Mouse (Mus musculus): ENCODE results near the gene Lin37.

DNA sequence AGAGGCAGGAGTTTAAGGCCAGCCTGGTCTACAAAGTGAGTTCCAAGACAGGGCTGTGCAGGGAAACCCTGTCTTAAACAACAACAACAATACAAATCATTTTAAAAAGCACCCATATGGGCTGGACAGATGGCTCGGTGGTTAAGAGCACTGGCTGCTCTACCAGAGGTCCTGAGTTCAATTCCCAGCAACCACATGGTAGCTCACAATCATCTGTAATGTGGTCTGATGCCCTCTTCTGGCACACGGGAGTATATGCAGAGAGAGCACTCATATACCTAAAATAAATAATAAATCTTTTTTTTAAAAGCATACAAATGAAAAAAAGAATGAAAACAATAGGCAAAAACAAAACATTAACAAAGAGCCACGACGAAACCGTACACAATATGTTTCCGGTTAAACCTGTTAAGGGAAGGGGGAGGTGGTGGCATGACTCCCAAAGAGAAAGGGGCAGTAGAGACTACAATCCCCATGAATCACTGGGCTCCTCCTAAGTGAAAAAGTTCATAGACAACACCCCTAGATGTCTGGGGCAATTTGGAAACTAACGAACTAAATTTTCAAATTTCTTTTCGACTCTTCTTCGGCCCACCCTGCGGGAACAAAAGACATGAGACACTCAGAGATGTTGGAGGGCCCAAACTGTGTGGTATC, 8.1 kb downstream of the Lin37 start:
- TF ChIP-seq GATA1 (IDR thresholded peaks at IDR 0.05; ENCODE audit: low read length) = no peak
- no peak for TF ChIP-seq TAL1 (IDR thresholded peaks at IDR 0.05; ENCODE audit: low read length)

Measured in erythroblast, embryonic 14.5 days (primary cell).